Mouse (Mus musculus): Measurements from ENCODE around the gene Acta1. TPM values are rescaled to one million over a fixed set of nuclear protein-coding genes. Genes with fewer than 3 reads are reported as not detected.

Acta1 gene
- polyA plus RNA-seq (2014; fragmentation: Illumina TruSeq; extraction: RNeasy Lipid Tissue Mini Kit (QIAGEN cat#74804); ENCODE audit: low read depth, low replicate concordance): 0.99 TPM

GRCm38 (mm10) chr8:123894502-123895097 is at the start of gene Acta1:
Acta1 (minus strand) TSS chr8:123894751.

GRCm38 (mm10) chr8:123859648-123860259 is 34.8 kb downstream of the Acta1 start, which contains the start of gene Ccsap:
Ccsap (minus strand) TSS chr8:123860209.

Other genes with a start within 250 kb of the Acta1 start
- 46.7 TPM for gene Rhou, start 240.8 kb downstream of the Acta1 start, polyA plus RNA-seq (2014; fragmentation: Illumina TruSeq; extraction: RNeasy Lipid Tissue Mini Kit (QIAGEN cat#74804); ENCODE audit: low read depth, low replicate concordance)
- gene Rab4a, start 88.8 kb downstream of the Acta1 start, polyA plus RNA-seq (2014; fragmentation: Illumina TruSeq; extraction: RNeasy Lipid Tissue Mini Kit (QIAGEN cat#74804); ENCODE audit: low read depth, low replicate concordance): 11.8 TPM
- 1.1 TPM for gene Ccsap, start 34.5 kb downstream of the Acta1 start, polyA plus RNA-seq (2014; fragmentation: Illumina TruSeq; extraction: RNeasy Lipid Tissue Mini Kit (QIAGEN cat#74804); ENCODE audit: low read depth, low replicate concordance)
- gene Nup133, start 54.5 kb upstream of the Acta1 start, polyA plus RNA-seq (2014; fragmentation: Illumina TruSeq; extraction: RNeasy Lipid Tissue Mini Kit (QIAGEN cat#74804); ENCODE audit: low read depth, low replicate concordance): 7.6 TPM
- gene Abcb10, start 88.4 kb upstream of the Acta1 start, polyA plus RNA-seq (2014; fragmentation: Illumina TruSeq; extraction: RNeasy Lipid Tissue Mini Kit (QIAGEN cat#74804); ENCODE audit: low read depth, low replicate concordance): 10.0 TPM
- gene Taf5l, start 126.6 kb upstream of the Acta1 start, polyA plus RNA-seq (2014; fragmentation: Illumina TruSeq; extraction: RNeasy Lipid Tissue Mini Kit (QIAGEN cat#74804); ENCODE audit: low read depth, low replicate concordance): 6.6 TPM
- gene Urb2, start 126.8 kb upstream of the Acta1 start, polyA plus RNA-seq (2014; fragmentation: Illumina TruSeq; extraction: RNeasy Lipid Tissue Mini Kit (QIAGEN cat#74804); ENCODE audit: low read depth, low replicate concordance): 7.8 TPM

Data from adrenal gland, adult 10 weeks (tissue).